Mouse (Mus musculus): Measurements from ENCODE around the gene Gm17124.
"Not testable (repeated sequence)": the region's sequence is repeated elsewhere in the genome, so short reads cannot be mapped to it uniquely, and the experiment has no call there.

GRCm38 (mm10) chr14:42599782-42600181 lies at the start of gene Gm17124:
- TF ChIP-seq CTCF (IDR thresholded peaks at IDR 0.05; ENCODE audit: control insufficient read depth, insufficient read depth, insufficient replicate concordance, low read depth, low read length); POLR2A (IDR thresholded peaks at IDR 0.05; ENCODE audit: control insufficient read depth, low read depth, low read length): not testable (repeated sequence)

Measured in testis, adult 2 months (tissue).